22 mouse cellular contexts compared by ENCODE assay signal in the genomic region with DNA sequence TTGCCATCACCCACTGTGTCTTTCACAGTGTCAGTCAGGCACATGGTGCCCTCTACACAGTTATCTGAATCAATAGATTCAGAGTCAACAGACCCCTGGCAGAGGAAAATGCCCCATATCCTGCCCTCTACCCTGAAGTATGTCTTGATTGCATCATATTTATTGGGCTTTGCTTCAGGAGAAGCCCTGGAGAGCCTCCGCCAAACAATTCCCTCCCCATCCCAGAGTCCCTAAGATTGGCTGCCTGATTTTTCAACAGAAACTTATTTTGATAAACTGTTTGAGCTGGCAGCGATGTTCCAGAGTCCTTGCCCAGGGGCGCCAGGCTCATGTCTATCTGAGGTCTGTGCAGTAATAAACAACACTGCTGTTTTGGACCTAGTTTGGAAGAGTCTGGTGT.
DNase-seq lines count a peak whose midpoint lies in the region; TF ChIP-seq lines count a peak whose summit lies in the region.
"Had no signal": no experiment of that assay in that cellular context is flagged by ENCODE, and none has a peak within 500 bp of the region (broad histone marks: within the 10 kb centered on the region; RNA-seq: fewer than 3 reads in every experiment).

No protein-coding gene starts in this region.

- no peaks in the 10 kb centered on the region for H3K36me3 ChIP-seq in kidney, adult 2 months (ENCODE audit: control insufficient read depth, insufficient read depth, low read length)
- H3K36me3 ChIP-seq: forebrain, embryonic 10.5 days; heart, embryonic 12.5 days; heart, embryonic 15.5 days; hindbrain, embryonic 10.5 days; hindbrain, embryonic 13.5 days; intestine, embryonic 15.5 days had no signal

- whole genome bisulfite sequencing in kidney, adult 2 months = 93% methylated on average over 3 of the region's 3 CpGs

- peak; percentile 39 for DNase-seq in adrenal gland, postnatal 14 days
- DNase-seq in adrenal gland, postnatal 25 days = no peak
- peak; percentile 1 for DNase-seq in kidney, adult 2 months
- no peak for DNase-seq in kidney, postnatal 10 days
- DNase-seq in ovary, postnatal 36 days (ENCODE audit: low spot score) = peak; percentile 14
- no peak for DNase-seq in ovary, postnatal 10 days (ENCODE audit: low spot score)
- DNase-seq in layer of hippocampus, adult 2 months (ENCODE audit: low spot score in 2 of 2) = no peak
- DNase-seq: cerebellum, adult 11 months; cerebellum, adult 2 months; cerebellum, postnatal 14 days; gastrocnemius, postnatal 10 days; gastrocnemius, postnatal 36 days; heart, postnatal 10 days; heart, postnatal 36 days had no signal

- no peaks in the 10 kb centered on the region for H3K4me1 ChIP-seq in kidney, adult 2 months (ENCODE audit: control insufficient read depth, insufficient read depth, low read length)
- H3K4me1 ChIP-seq in brown adipose tissue, adult 24 weeks (ENCODE audit: control insufficient read depth, insufficient read depth, insufficient read length, low read length) = peaks cover 12% of the 10 kb centered on the region
- H3K4me1 ChIP-seq: forebrain, embryonic 10.5 days; forebrain, embryonic 13.5 days; heart, embryonic 12.5 days; heart, embryonic 15.5 days; hindbrain, embryonic 10.5 days; intestine, embryonic 15.5 days had no signal

- no peak overlapping the region for H3K27ac ChIP-seq in kidney, adult 2 months (ENCODE audit: insufficient read depth, low read depth, low read length)
- peak overlapping the region; percentile 100 for H3K27ac ChIP-seq in brown adipose tissue, adult 24 weeks (replicated peaks; ENCODE audit: low read depth, low read length)
- no peak overlapping the region for H3K27ac ChIP-seq in layer of hippocampus, adult 2 months
- H3K27ac ChIP-seq: forebrain, embryonic 10.5 days; forebrain, embryonic 13.5 days; heart, embryonic 15.5 days; hindbrain, embryonic 10.5 days; hindbrain, embryonic 13.5 days; intestine, embryonic 15.5 days had no signal

- TF ChIP-seq CTCF in kidney, adult 2 months (conservative IDR thresholded peaks at IDR 0.05; ENCODE audit: insufficient read depth, insufficient read length, low read depth, low read length) = no peak
- TF ChIP-seq CTCF in layer of hippocampus, adult 2 months (conservative IDR thresholded peaks at IDR 0.05) = no peak

- no peak for TF ChIP-seq POLR2A in kidney, adult 2 months (IDR thresholded peaks at IDR 0.05; ENCODE audit: low read depth, low read length)

- no peaks in the 10 kb centered on the region for H3K27me3 ChIP-seq in kidney, adult 2 months (replicated peaks; ENCODE audit: control insufficient read depth, insufficient read depth, low read length)
- H3K27me3 ChIP-seq: forebrain, embryonic 13.5 days; heart, embryonic 12.5 days; heart, embryonic 15.5 days; hindbrain, embryonic 13.5 days; intestine, embryonic 15.5 days had no signal

- no peak overlapping the region for H3K4me3 ChIP-seq in kidney, adult 2 months (ENCODE audit: insufficient read depth, low read depth, low read length)
- no peak overlapping the region for H3K4me3 ChIP-seq in brown adipose tissue, adult 24 weeks (ENCODE audit: insufficient read depth, low read depth, low read length)
- no peak overlapping the region for H3K4me3 ChIP-seq in layer of hippocampus, adult 2 months
- H3K4me3 ChIP-seq: forebrain, embryonic 10.5 days; forebrain, embryonic 13.5 days; heart, embryonic 12.5 days; heart, embryonic 15.5 days; hindbrain, embryonic 10.5 days; hindbrain, embryonic 13.5 days; intestine, embryonic 15.5 days had no signal

Comparison
In these comparisons a context has a peak if more than half of its experiments do, and no peak if none do; other contexts are left out.
1. DNase-seq: peak in adrenal gland, postnatal 14 days (single experiment), kidney, adult 2 months (single experiment) and ovary, postnatal 36 days (single experiment); none in adrenal gland, postnatal 25 days (single experiment), kidney, postnatal 10 days (single experiment), ovary, postnatal 10 days (single experiment) and layer of hippocampus, adult 2 months (0 of 2).